In the genomic region with DNA sequence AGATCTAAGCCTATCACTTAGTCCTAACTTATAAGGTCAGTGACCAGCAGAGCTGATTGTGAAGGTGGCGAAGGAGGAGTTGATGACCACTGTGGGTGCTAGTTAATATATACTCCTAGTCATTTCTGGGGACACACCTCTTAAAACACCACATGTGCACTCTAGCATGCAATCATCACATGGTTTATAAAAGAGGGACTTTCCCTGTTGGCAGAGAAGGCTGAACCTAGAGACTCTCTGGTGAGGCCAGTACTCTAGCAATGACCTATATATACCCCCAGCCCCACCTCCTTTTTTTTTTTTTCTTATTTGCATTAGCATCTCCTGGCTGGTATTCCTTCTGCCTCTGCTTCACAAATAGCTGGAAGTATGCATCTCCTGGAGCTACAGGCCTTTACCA, we compare ENCODE assay signal across 8 mouse cellular contexts. TPM values are rescaled to one million over a fixed set of nuclear protein-coding genes. Genes with fewer than 3 reads are reported as not detected.
DNase-seq lines count a peak whose midpoint lies in the region; ATAC-seq and TF ChIP-seq lines count a peak whose summit lies in the region.

No protein-coding gene starts in this region.

- no peak for TF ChIP-seq CTCF in embryonic fibroblast, embryonic 13.5 days (IDR thresholded peaks at IDR 0.05; ENCODE audit: borderline replicate concordance, insufficient read depth, low read length)

- peaks cover 3% of the 10 kb centered on the region for H3K36me3 ChIP-seq in neural tube, embryonic 11.5 days (ENCODE audit: control insufficient read depth, insufficient read depth, low read length)
- H3K36me3 ChIP-seq in intestine, embryonic 15.5 days: peaks cover 6% of the 10 kb centered on the region

- ATAC-seq in neural tube, embryonic 11.5 days (ENCODE audit: insufficient read depth, low FRiP score, low TSS enrichment): no peak
- peak; percentile 38 for ATAC-seq in intestine, embryonic 15.5 days

- no peak overlapping the region for H3K9ac ChIP-seq in neural tube, embryonic 11.5 days (ENCODE audit: low read length)
- no peak overlapping the region for H3K9ac ChIP-seq in intestine, embryonic 15.5 days

- H3K27ac ChIP-seq in neural tube, embryonic 11.5 days (ENCODE audit: low read depth, low read length): no peak overlapping the region
- H3K27ac ChIP-seq in embryonic fibroblast, embryonic 13.5 days (ENCODE audit: insufficient read depth, low read length): peak overlapping the region; percentile 98
- peak overlapping the region; percentile 6; the same call in 1 of the 2 replicates for H3K27ac ChIP-seq in intestine, embryonic 15.5 days

- peak; percentile 26; the same call in 1 of the 2 replicates for TF ChIP-seq POLR2A in embryonic fibroblast, embryonic 13.5 days (IDR thresholded peaks at IDR 0.05; ENCODE audit: low read depth, low read length)

- 91% methylated on average over 1 of the region's 1 CpGs for WGBS in neural tube, embryonic 11.5 days
- 63% methylated on average over 1 of the region's 1 CpGs for WGBS in intestine, embryonic 15.5 days

- no peak for DNase-seq in neural tube, embryonic 11.5 days (ENCODE audit: low spot score)
- no peak for DNase-seq in neural tube, embryonic 10.5 days (ENCODE audit: extremely low spot score, low spot score)
- DNase-seq in lung, postnatal 36 days: peak; percentile 48
- peak; percentile 16 for DNase-seq in yolk sac, embryonic 10.5 days (ENCODE audit: low spot score)
- DNase-seq in right cerebral cortex, postnatal 4 days: no peak
- DNase-seq in frontal cortex, postnatal 10 days (ENCODE audit: low spot score in 2 of 2): no peak

- peaks cover 3% of the 10 kb centered on the region; the same call in 1 of the 2 replicates for H3K4me1 ChIP-seq in neural tube, embryonic 11.5 days (ENCODE audit: control insufficient read depth, insufficient read depth, low read length)
- no peaks in the 10 kb centered on the region; the same call in none of the 2 replicates for H3K4me1 ChIP-seq in embryonic fibroblast, embryonic 13.5 days (ENCODE audit: control insufficient read depth, insufficient read depth, low read length)
- H3K4me1 ChIP-seq in intestine, embryonic 15.5 days (replicated peaks): peaks cover 11% of the 10 kb centered on the region

- peak overlapping the region; percentile 53 for H3K4me2 ChIP-seq in neural tube, embryonic 11.5 days (ENCODE audit: low read depth)
- peak overlapping the region; percentile 56 for H3K4me2 ChIP-seq in intestine, embryonic 15.5 days (replicated peaks)

- H3K9me3 ChIP-seq in neural tube, embryonic 11.5 days (ENCODE audit: control insufficient read depth, low read length): no peaks in the 10 kb centered on the region
- no peaks in the 10 kb centered on the region for H3K9me3 ChIP-seq in intestine, embryonic 15.5 days

- no peaks in the 10 kb centered on the region for H3K27me3 ChIP-seq in neural tube, embryonic 11.5 days (ENCODE audit: control insufficient read depth, insufficient read depth, low read length)
- no peaks in the 10 kb centered on the region for H3K27me3 ChIP-seq in intestine, embryonic 15.5 days (replicated peaks)

- H3K4me3 ChIP-seq in neural tube, embryonic 11.5 days (ENCODE audit: low read depth, low read length): peak overlapping the region; percentile 50
- H3K4me3 ChIP-seq in embryonic fibroblast, embryonic 13.5 days (ENCODE audit: insufficient read depth, low read length): peak overlapping the region; percentile 92
- peak overlapping the region; percentile 73 for H3K4me3 ChIP-seq in intestine, embryonic 15.5 days (replicated peaks)

RNA-seq across cellular contexts. Expression of a gene that starts 1.5 kb away (rescaled TPM):
- 44.8 and 50.4 TPM in 2 replicates for polyA plus RNA-seq in neural tube, embryonic 11.5 days (2014; fragmentation: Nextera tagmentation; extraction: Ambion mirVana)
- polyA plus RNA-seq in embryonic fibroblast, embryonic 13.5 days (2011; ENCODE audit: insufficient read length, low read depth, missing spikeins): 50.8 and 66.2 TPM in 2 replicates
- polyA plus RNA-seq in intestine, embryonic 15.5 days (2015; fragmentation: Nextera tagmentation; extraction: Ambion mirVana): 74.1 and 80.7 TPM in 2 replicates

RNA-seq across cellular contexts. Expression of a gene that starts 25.9 kb away (rescaled TPM):
- polyA plus RNA-seq in neural tube, embryonic 11.5 days (2014; fragmentation: Nextera tagmentation; extraction: Ambion mirVana): not detected in 2 replicates
- 0.93 and 2.4 TPM in 2 replicates for polyA plus RNA-seq in embryonic fibroblast, embryonic 13.5 days (2011; ENCODE audit: insufficient read length, low read depth, missing spikeins)
- not detected in 2 replicates for polyA plus RNA-seq in intestine, embryonic 15.5 days (2015; fragmentation: Nextera tagmentation; extraction: Ambion mirVana)

Comparison
In these comparisons a context has a peak if more than half of its experiments do, and no peak if none do; other contexts are left out.
1. DNase-seq: peak in lung, postnatal 36 days (single experiment) and yolk sac, embryonic 10.5 days (single experiment); none in neural tube, embryonic 11.5 days (single experiment), neural tube, embryonic 10.5 days (single experiment), right cerebral cortex, postnatal 4 days (single experiment) and frontal cortex, postnatal 10 days (0 of 2).
2. Peak in every context shown above with its lines, with median percentiles within 50 percentile points of each other: H3K4me3 ChIP-seq.